Mouse (Mus musculus): ENCODE results near the gene Tmem208.

Gene Tmem208

GRCm38 (mm10) chr8:105325641-105326093 is 487 bp upstream of the Tmem208 start:
- DNase-seq (ENCODE audit: low read depth, low spot score): no peak

DNA sequence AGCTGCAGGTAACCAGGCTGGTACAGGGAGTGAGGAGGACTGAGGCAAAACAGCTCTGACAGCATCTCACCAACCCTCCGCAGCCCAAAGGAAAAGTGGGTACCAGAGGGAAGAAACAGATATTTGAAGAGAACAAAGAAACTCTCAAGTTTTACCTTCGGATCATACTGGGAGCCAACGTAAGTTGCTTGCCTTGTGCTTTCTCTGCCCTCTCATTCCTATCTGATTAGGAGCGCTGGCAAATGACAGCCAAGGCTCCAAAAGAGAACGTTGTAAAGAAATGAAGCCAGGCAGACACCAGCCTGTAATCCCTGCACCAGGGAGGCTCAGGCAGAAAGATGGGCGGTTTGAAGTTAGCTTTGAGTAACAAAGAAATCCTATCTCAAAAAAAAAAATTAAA is 814 bp downstream of the Tmem208 start:
- no peak for DNase-seq (ENCODE audit: low read depth, low spot score)

- no peak for DNase-seq (ENCODE audit: low read depth, low spot score)
Observed at GRCm38 (mm10) chr8:105330325-105330724, 4.2 kb downstream of the Tmem208 start.

DNA sequence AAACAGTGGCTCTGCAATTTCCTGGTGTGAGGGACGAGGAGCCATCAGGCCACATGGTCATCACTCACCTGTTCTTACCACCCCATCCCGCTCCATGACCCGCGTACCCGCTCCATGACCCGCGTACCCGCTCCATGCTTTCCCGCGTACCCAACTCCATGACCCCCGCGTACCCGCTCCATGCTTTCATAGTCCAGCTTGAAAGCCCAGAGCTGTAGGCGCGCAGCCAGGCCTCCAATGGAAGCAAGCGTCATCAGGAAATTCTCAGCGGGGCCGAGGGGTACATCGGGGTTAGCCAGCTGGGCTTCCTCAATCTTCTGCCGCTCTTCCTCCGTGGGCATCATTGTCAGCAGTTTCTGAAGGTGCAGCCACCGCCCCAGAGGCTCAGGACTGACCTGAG is 5.3 kb downstream of the Tmem208 start:
- DNase-seq (ENCODE audit: low read depth, low spot score): no peak

- DNase-seq (ENCODE audit: low read depth, low spot score): no peak
Observed at GRCm38 (mm10) chr8:105331931-105332330, 5.8 kb downstream of the Tmem208 start.

GRCm38 (mm10) chr8:105332523-105332922 is 6.4 kb downstream of the Tmem208 start:
- no peak for DNase-seq (ENCODE audit: low read depth, low spot score)

DNA sequence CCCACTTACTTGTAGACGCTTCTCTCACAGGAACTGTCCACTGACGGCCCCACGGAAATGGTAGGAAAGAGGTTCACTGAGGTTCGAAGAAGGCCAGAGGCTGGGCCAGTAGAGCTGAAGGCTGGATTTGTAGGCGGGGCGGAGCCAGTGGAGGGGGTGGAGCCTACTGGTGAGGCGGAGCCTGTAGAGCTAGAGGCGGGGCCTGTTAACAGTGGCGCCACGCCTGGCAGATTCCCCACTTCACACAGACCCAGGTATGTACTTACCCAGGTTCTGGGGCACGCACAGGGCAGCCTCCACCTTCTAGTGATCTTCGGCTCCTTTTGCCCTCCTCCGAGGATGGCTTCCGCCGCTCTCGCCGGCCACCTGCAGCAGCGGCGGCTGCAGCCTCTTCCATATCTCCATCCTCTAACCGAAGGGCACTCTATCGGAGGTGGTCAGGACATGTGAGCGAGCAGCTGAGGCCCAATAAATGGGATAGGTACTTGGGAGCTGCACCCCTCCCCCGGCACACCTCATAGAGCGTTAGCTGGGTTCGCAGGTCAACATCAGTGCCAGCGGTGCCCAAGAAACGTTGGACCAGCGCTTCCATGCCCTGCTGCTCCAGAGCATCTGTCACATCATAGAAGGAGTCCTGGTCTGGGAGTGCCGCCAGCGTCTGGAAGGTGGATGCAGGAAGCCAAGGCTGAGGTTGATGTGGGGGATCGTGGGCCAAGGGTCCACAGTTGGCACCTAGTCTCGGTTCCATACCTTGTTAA is 10.4 kb downstream of the Tmem208 start:
- DNase-seq (ENCODE audit: low read depth, low spot score): no peak

- no peak for DNase-seq (ENCODE audit: low read depth, low spot score)
Observed at GRCm38 (mm10) chr8:105338992-105339391, 12.8 kb downstream of the Tmem208 start.

DNA sequence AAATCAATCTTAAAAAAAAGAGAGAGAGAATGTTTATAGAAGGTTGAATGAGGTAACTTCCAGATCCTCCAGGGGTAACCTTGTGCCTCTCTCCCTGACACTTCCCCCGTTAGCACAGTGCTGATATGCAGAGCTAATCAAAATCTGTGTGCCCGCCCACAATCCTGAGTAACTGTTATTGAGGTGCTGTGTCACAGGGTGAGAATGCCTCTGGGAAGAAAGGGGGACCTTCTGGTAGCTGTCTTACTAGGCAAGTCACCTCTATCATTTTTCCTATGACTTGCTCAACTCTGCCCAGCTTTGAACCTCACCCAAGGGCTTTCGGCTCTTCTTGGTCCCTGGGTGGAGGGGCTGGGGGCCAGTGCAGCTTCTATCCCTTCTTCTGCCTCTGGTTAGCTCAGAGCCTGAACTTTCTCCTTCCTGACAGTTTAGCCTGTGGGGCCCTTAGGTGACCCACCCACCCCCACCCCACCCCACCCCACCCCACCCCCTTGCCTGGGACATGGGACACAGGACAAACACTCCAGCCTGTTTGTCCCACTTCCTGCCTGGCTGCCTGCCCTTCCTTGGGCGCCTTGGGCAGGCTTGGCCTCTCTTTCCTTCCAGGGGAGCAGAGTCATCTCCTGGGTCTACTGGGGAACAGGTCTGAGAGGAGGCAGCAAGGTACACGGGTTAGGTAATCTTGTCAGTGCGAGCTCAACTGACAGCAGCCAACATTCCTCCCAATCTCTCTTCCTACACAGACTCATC is 13.9 kb downstream of the Tmem208 start:
- DNase-seq (ENCODE audit: low read depth, low spot score): no peak

GRCm38 (mm10) chr8:105341399-105341798 is 15.2 kb downstream of the Tmem208 start:
- DNase-seq (ENCODE audit: low read depth, low spot score): no peak

GRCm38 (mm10) chr8:105342768-105343167 is 16.6 kb downstream of the Tmem208 start:
- DNase-seq (ENCODE audit: low read depth, low spot score): no peak

DNA sequence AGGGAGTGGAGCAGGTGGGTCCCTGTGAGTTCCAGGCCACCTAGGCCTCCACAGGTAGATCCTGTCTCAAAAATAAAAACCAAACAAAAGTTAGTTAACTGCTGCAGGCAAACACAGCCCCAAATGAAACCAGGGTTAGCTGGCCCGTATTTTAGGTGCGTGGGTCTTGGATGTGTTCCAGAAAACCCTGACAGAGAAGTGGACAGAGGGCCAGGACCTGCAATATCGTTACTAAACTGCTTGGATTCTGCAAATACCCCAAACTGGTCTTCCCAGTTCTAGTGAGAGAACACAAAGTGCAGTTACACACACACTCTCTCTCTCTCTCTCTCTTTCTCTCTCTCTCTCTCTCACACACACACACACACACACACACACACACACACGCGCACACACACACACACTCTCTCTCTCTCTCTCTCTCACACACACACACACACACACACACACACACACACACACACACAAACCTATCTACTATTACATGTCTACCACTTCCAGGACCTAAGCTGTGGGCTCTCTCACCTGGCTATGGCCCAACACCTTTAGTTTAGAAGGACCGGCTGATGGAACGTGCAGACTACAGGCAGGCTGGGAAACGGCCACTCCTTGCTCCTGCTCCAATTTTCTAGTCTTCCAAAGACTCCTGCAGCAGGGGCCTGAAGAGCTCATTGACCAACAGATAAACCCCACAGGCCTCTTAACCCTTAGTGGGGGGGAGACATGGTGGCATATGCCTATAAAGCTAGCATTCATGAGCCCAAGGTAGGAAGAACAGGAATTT is 17.8 kb downstream of the Tmem208 start:
- no peak for DNase-seq (ENCODE audit: low read depth, low spot score)

DNA sequence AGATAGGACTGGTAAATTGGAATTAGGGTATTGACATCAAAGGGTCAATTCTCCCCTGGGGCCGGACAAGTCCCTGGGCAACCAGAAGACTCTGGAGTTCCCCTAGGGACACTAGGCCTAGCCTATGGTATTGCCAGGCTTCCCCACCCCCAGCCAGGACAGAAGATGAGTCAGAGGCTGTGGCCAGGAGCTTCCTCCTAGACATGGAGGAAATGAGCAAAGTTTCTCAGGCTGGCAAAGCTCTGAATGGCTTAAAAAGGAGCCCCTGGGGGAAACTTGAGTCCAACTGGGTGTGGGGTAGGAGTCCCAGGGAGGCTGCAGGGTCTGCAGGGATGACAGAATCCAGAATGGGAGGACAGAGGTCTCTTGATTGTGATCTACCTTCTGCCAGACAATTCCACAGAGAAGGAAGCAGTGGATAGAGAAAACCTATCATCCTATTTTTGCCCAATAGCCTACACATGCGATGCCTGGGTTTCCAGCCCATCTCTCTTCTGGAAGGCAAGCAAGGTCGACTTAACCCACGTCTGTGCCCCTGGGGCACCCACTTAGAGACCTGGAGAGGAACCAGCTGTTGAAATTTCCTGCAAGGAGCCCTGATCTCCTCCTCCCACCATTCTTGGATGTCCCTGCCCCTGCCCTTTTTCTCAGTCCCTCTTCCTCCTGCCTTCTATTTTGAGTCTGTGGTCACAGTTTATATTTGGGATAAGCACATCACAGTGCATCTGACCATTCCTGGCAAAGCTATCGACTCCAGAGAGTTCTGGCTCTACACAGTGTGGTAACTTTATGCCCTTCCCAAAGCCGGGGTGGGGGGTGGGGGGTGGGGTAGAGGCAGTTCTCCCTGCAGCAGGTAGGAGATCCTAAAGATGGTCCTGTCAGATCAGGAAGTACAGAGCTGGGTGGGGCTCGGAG is 19.2 kb downstream of the Tmem208 start:
- DNase-seq (ENCODE audit: low read depth, low spot score): no peak

GRCm38 (mm10) chr8:105346611-105347427 is 20.7 kb downstream of the Tmem208 start:
- no peak for DNase-seq (ENCODE audit: low read depth, low spot score)

DNA sequence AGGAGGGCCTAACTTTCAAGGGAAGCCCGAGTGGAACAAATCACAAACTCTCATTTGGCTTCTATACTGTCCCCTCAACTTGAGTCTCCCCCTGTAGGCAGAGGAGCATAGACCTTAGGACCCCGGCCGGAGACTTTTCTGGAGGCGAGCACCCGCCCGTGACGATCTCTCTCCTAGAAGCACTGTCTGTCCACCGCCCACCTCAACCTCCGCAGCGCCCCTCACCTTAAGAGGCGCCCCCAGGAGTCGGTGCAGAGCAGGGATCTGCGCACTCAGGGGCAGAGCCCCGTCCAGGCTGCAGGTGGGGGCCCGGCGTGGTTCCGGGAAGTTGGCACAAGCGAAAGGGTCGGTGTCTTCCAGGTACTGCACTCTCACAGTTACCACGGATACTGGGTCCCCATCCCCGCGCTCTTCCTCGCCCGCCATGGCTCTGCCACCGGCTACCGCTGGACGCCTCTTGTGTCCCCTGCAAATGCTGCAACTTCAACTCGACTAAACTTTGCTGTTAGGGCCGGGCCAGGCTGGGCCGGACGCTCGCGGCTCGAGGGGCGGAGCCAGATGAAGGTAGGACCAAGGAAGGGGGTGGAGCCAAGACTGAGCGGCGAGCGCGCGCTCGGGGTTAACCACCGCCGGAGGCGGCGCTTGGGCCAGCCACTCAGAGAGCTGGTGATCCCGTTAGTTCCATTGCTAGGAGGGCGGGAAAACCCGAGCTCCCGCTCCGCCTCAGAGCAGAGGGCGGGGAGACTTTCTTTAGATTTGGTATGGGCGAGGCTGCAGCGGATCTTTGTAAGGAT is 21.5 kb downstream of the Tmem208 start, which contains the start of gene Fhod1:
Gene Fhod1, minus strand, starts transcription at position 526 of the 794 bp plus-strand sequence.
- DNase-seq (ENCODE audit: low read depth, low spot score): peak; percentile 78

DNA sequence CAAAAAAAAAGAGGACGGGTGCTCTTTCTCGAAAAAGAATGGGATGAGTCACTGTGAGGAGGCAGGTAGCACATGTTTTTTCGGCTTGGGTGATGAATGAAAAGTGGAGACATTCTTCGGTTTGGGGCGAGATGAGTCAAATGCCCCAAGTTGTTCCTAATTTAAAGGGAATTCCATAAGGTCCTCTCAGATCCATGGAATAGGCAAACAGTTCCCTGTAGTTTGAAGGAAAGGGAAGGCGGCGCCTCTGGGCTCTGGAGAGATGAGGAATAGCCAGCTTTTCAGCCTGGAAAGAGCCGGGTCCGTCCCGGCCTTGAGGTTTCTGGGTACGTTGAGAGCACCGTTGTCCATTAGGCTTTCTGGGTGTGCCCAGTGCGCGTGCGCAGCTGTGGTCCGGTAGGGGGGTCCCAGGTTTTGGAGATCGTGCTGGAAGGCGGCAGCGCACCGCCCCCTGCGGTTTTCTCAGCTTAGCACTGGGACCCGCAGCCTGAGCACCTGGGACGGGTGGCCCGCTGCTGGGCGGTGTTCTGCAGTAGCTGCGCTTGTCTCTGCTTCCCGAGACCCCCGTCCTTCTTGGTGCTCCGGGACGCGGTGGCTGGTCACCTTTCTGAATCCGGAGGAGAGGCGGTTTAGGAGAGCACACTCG is 22.4 kb downstream of the Tmem208 start, which contains the start of gene Slc9a5:
Gene Slc9a5, plus strand, starts transcription at position 394 of the 646 bp plus-strand sequence.
- no peak for DNase-seq (ENCODE audit: low read depth, low spot score)

- DNase-seq (ENCODE audit: low read depth, low spot score): no peak
Observed at GRCm38 (mm10) chr8:105349096-105349771, 23.1 kb downstream of the Tmem208 start.

DNA sequence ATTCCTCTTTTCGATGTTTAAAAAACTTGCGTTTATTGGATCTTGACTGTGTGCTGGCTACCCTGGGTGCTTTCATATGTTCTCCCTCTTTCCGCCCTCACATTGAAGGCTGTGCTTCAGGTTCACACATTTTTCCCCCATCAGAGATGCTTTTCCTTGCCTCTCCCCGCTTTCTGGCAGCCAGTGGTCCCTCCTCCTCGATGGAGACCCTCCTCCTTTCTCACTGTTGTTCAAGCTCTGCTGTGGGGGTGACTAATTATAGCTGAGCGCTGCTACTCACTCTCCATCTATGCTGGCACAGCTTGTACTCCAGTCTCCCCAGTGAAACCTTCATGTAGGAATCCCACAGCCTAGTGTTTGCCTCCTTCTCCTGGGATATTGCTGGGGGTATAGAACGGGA is 24.0 kb downstream of the Tmem208 start:
- no peak for DNase-seq (ENCODE audit: low read depth, low spot score)

All from telencephalon, adult 2 months (tissue).